Mouse (Mus musculus) kidney, adult 2 months (tissue): ENCODE results near the gene Sorbs1.

ENCODE experiments used
- CTCF ChIP-seq: fragments of 200-500 bp; conservative IDR thresholded peaks from 2 replicates; pipeline ENCODE4 v1.5.1; 2011; ENCODE audit warnings: low read depth, mild to moderate bottlenecking, control low read depth, low read length, moderate library complexity, mixed read lengths; ENCODE audit not compliant: insufficient read depth, insufficient read length
- POLR2A ChIP-seq: fragments of 200-500 bp; IDR thresholded peaks from one replicate; pipeline ENCODE4 v1.6.1; 2011; ENCODE audit warnings: low read depth, low read length, control low read depth

GRCm38 (mm10) chr19:40528254-40528653 is 14.7 kb upstream of the Sorbs1 start:
- no peak for TF ChIP-seq POLR2A
- TF ChIP-seq CTCF: no peak
